Comparison of ENCODE assay signal across 22 mouse cellular contexts in genomic region chr2:129328238-129328637, GRCm38 (mm10). TPM values are rescaled to one million over a fixed set of nuclear protein-coding genes. Genes with fewer than 3 reads are reported as not detected.
DNase-seq lines count a peak whose midpoint lies in the region; ATAC-seq lines count a peak whose summit lies in the region.
"Had no signal": no experiment of that assay in that cellular context is flagged by ENCODE, and none has a peak within 500 bp of the region (broad histone marks: within the 10 kb centered on the region; RNA-seq: fewer than 3 reads in every experiment).

No protein-coding gene starts in this region.

- ATAC-seq in megakaryocyte, adult 5-6 weeks (ENCODE audit: poor library complexity, severe bottlenecking): peak; percentile 98
- ATAC-seq in neutrophil, adult 5-6 weeks (ENCODE audit: extremely low read depth, insufficient number of reproducible peaks, low FRiP score, poor library complexity, severe bottlenecking): peak; percentile 75
- ATAC-seq: forebrain, embryonic 13.5 days; forebrain, embryonic 16.5 days had no signal

- DNase-seq in lung, postnatal 36 days: peak; percentile 52
- DNase-seq in lung, postnatal 14 days: no peak
- DNase-seq in retina, embryonic 14.5 days (ENCODE audit: low spot score): no peak
- DNase-seq in cerebellum, postnatal 4 days (ENCODE audit: low spot score in 2 of 2): no peak
- DNase-seq: adrenal gland, adult 2 months; adrenal gland, postnatal 14 days; B cell, adult 2 months; cerebellum, adult 11 months; cerebellum, adult 2 months; cerebellum, adult 9-11 months; cerebellum, postnatal 25 days; gastrocnemius, adult 2 months; gastrocnemius, postnatal 14 days; heart, adult 18-20 months; heart, postnatal 14 days; heart, postnatal 4 days had no signal

RNA-seq across cellular contexts. Expression of gene Il1a, which starts 18.5 kb away (rescaled TPM):
- total RNA-seq in megakaryocyte, adult 5-6 weeks (2015): not detected in 2 replicates
- 0.15 TPM in 1 of 2 replicates, not detected in the other for total RNA-seq in megakaryocyte, adult 5-6 weeks (2017)
- total RNA-seq in neutrophil, adult 5-6 weeks (2017): 0.98 and 1.9 TPM in 2 replicates
- total RNA-seq: adrenal gland, adult 2 months; gastrocnemius, adult 2 months; gastrocnemius, postnatal 14 days; gastrocnemius, postnatal 4 days; heart, adult 18-20 months; MEL had no signal

RNA-seq across cellular contexts. Expression of gene Ckap2l, which starts 31.2 kb away (rescaled TPM):
- total RNA-seq in megakaryocyte, adult 5-6 weeks (2015): 87.4 and 94.5 TPM in 2 replicates
- total RNA-seq in megakaryocyte, adult 5-6 weeks (2017): 63.0 and 74.2 TPM in 2 replicates
- 0.47 and 0.98 TPM in 2 replicates for total RNA-seq in neutrophil, adult 5-6 weeks (2017)

RNA-seq across cellular contexts. Expression of gene Il1b, which starts 42.7 kb away (rescaled TPM):
- total RNA-seq in megakaryocyte, adult 5-6 weeks (2015): 25.9 and 27.7 TPM in 2 replicates
- 15.8 and 16.8 TPM in 2 replicates for total RNA-seq in megakaryocyte, adult 5-6 weeks (2017)
- 7,111 and 7,665 TPM in 2 replicates for total RNA-seq in neutrophil, adult 5-6 weeks (2017)
- total RNA-seq: gastrocnemius, adult 2 months; gastrocnemius, postnatal 14 days had no signal

Comparison
In these comparisons a context has a peak if more than half of its experiments do, and no peak if none do; other contexts are left out.
1. RNA of gene Ckap2l, which starts 31.2 kb away (total RNA-seq): 63.0 to 94.5 TPM in megakaryocyte, adult 5-6 weeks; 0.47 to 0.98 TPM in neutrophil, adult 5-6 weeks; every median in the first group is over 10 times any median in the second.
2. RNA of gene Il1b, which starts 42.7 kb away (total RNA-seq): 7,111 to 7,665 TPM in neutrophil, adult 5-6 weeks; 15.8 to 27.7 TPM in megakaryocyte, adult 5-6 weeks; every median in the first group is over 100 times any median in the second.